Mouse (Mus musculus): ENCODE measurements around the gene F8.

The F8 gene

DNA sequence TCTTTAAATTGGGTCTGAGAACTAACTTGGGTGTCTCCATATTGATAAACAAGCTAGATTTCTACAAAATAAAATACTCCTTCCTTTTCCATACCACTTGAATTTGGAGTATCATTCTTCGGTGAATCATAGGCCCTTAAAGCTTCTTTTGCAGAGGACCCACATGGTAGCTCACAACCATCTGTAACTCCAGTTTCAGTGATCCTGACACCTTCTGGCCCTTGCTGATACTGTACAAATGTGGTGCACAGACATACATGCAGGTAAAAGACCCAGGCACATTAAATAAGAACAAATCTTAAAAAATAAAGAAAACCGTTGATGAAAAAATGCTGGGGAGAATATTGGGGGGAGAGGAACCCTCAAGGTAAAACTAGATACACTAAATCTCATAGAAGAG lies 244.2 kb downstream of the F8 start:
- no peak for DNase-seq (ENCODE audit: low spot score in 2 of 2)

DNA sequence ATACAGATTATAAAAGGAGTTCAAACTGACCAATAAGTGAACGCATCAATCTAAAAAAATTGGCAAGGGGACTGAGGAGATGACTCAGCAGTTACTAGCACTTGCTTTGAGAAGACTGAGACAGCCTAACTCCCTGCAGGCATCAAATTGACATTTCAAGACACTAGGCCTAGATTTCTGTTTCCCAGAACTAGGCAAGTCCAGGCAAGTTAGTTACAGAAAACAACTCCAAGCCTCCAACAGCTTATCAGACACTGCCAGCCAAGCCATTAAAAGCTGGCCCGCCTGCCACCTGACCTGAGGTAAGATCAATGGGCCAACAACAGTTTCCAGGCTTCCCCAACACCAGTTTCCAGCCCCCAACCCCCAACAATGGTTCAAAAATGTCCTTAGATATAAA lies 244.7 kb downstream of the F8 start:
- DNase-seq (ENCODE audit: low spot score in 2 of 2): no peak

DNA sequence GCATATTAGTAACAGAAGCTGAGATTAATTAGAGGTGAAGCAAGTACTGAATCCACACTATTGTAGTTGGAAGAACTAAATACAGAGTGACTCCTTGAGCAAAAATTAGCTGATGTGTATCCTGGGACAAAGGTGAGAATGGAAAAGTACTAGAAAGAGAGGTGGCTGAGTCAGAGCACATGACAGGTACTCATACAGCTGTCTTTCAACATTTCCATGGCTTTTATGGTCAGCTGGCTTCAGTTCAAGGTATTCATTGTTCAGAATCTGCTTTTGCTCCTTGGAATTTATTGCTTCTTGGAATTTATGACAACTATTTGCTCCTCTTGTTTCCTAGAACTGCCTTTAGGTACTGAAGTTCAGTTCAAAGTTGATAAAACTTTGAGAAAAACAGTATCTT lies 245.5 kb downstream of the F8 start:
- DNase-seq (ENCODE audit: low spot score in 2 of 2): no peak

DNA sequence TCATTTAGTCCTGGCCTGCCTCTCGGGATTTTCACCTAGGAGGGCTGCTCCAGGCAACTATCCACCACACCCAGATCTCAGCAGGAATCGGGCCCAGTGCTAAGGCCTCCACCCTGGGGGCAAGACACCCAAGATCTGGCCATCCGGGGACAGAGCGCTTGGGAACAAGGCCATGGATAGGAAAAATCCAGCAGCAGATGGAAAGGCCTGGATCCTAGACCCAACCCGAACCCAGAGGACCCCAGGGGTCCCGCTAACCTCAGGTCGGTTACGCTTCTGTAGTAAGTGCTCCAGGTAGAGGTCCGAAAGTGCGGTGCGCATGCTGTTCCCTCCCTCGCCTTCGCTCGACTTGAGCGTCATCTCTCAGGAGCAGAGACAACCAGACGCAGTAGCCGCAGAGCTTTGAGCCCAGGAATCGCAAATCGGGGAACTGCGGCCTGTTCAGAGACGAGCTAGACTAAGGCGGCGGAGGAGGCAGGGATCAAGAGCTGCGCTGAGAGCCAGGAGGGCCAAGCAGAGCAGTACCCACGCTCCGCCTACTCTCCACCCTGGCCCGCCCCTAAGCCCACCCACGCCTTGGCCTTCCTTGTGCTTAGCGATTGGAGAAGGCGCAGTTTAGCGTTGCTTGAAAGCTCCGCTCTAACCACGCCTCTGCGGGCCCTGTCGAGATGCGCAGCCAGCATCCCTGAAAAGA lies 251.8 kb downstream of the F8 start, which contains the start of gene Mpp1:
TSS of gene Mpp1 (minus strand) at position 550 of the 694 bp plus-strand sequence.
- DNase-seq (ENCODE audit: low spot score in 2 of 2): peak; percentile 80

DNA sequence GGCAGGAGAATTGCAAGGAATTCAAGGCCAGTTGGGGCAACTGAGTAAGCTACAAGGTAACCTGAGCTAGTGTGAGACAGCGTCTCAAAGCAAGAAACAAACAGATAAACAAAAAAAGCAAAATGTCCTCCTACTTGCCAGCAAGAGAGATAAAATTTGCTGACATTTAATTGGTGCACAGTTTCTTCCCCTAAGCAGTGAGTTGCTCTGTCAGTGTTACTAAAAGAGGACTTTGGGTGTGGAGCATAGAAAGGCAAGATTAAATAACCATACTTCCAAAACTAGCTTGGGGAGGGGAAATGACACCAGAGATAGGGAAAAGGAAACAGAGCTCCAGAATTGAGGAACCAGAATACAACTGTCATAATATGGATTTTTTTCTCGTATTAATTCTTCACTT lies 252.9 kb downstream of the F8 start:
- DNase-seq (ENCODE audit: low spot score in 2 of 2): peak in 1 of 2 experiments; percentile 11

DNA sequence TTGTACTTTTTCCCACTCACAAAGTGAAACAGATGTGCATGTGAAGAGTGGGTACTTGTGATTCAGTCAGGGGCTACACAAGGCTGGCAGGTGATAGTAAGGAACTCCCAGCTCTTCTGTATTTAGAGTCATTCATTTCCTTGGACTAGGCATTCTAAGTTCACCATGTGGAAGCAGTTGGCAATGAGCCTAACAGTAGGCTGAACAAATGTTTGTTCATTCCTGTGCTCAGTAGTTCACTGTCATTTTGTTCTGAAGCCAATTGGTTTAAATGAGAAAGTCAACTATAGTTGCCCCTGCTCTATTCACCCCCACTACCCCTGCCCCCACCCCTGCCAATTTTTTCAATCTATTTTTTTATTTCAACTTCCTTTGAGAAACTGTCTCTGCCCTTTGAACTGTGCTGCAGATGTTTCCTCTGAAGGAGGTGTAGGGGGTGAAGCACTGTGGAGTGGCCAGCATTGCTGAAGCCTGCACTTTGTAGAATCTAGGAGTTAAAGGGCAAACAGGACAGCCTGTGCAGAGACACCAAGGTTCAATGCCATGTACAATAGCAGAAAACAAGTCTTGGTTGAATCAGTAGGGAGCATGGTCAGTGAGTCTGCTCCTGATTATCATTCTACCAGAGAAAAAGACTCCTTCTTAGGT lies 254.0 kb downstream of the F8 start:
- DNase-seq (ENCODE audit: low spot score in 2 of 2): peak in 1 of 2 experiments; percentile 31

DNA sequence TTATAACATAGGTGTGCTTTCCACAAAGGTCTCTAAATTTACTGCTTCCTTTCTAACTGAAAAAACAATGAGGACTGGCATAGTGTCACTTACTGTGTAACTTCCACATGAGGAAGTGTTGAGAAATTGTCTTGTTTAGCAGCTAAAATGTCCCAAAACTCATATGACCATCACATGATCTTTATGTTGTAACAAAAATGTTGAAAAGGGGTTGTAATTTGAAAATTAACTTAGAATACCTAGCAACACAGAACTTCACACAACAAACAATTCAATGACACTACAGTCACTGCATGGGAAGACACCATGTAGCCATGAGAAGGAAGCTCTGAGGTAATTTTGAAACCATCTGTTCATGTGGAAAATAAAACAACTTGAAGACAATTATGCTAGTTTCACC lies 255.5 kb downstream of the F8 start:
- DNase-seq (ENCODE audit: low spot score in 2 of 2): no peak

DNA sequence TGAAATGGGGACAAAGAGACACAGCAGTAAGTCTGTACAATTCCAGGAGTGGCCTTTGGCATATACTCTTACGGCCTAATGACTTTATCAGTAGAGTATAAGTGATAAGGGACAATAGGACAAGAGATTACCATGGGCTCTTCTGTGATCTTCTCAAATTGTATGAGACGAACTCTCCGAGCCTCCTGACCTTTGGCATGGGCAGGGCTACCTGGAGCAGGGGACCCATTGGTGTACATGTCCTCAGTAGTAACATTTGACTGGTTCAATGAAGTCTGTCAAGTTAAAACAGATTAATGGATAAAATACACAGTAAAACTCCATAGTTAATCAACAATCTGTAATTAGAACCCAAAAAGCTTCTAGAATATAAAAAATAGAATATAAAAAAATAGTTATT lies 256.8 kb downstream of the F8 start:
- DNase-seq (ENCODE audit: low spot score in 2 of 2): no peak

All from heart, adult 9 months (tissue).